Mouse (Mus musculus): Measurements from ENCODE around the gene Podxl2. TPM values are rescaled to one million over a fixed set of nuclear protein-coding genes. Genes with fewer than 3 reads are reported as not detected.

The Podxl2 gene
- polyA plus RNA-seq, 1 experiment from 2014 or later, result 36.3 TPM

DNA sequence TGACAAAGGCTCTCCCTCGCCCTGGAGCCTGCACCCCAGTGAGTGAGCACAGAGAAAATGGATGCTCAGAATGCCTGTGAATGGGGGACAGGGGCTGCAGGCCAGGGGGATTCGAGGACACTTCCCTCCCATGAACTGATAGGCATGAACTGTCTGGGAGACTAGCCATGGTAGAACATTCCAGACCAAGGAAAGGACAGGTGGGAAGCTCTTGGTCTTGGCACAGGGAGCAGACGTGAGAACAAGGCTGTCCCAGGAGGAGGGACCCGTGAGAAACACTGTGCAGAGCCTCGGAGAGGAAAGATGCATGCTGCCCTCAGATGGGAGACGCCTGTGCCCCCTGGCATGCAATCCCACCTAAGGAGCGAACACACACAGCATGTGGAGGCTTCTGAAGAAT lies 50.7 kb downstream of the Podxl2 start:
- Histone ChIP-seq H3K27me3 (replicated peaks; ENCODE audit: control insufficient read depth, insufficient read depth, low read length) (no peaks in the 10 kb centered on the region), H3K4me3 (ENCODE audit: low read depth, low read length) (no peak overlapping the region), H3K9me3 (ENCODE audit: control insufficient read depth) (no peaks in the 10 kb centered on the region), H3K36me3 (ENCODE audit: control insufficient read depth, insufficient read depth) (peaks cover 19% of the 10 kb centered on the region; the same call in 1 of the 2 replicates), H3K9ac (ENCODE audit: low read depth, low read length) (no peak overlapping the region), H3K4me1 (replicated peaks; ENCODE audit: control insufficient read depth, insufficient read depth, low read length) (no peaks in the 10 kb centered on the region), H3K4me2 (replicated peaks; ENCODE audit: low read depth) (no peak overlapping the region), H3K27ac (ENCODE audit: low read depth, low read length) (no peak overlapping the region)
- no peak for ATAC-seq
- no peak for TF ChIP-seq CTCF (IDR thresholded peaks at IDR 0.05; ENCODE audit: low read depth)
- 66% methylated on average over 7 of the region's 7 CpGs for WGBS

- no peak for ATAC-seq
- H3K4me2 ChIP-seq (replicated peaks; ENCODE audit: low read depth), result no peak overlapping the region
- H3K9me3 ChIP-seq (ENCODE audit: control insufficient read depth), result no peaks in the 10 kb centered on the region
- no peaks in the 10 kb centered on the region for H3K4me1 ChIP-seq (replicated peaks; ENCODE audit: control insufficient read depth, insufficient read depth, low read length)
- H3K27ac ChIP-seq (ENCODE audit: low read depth, low read length), result no peak overlapping the region
- H3K4me3 ChIP-seq (ENCODE audit: low read depth, low read length), result no peak overlapping the region
- peaks cover 19% of the 10 kb centered on the region; the same call in 1 of the 2 replicates for H3K36me3 ChIP-seq (ENCODE audit: control insufficient read depth, insufficient read depth)
- 73% methylated on average over 11 of the region's 11 CpGs for WGBS
- TF ChIP-seq CTCF (IDR thresholded peaks at IDR 0.05; ENCODE audit: low read depth), result no peak
- H3K9ac ChIP-seq (ENCODE audit: low read depth, low read length), result no peak overlapping the region
- no peaks in the 10 kb centered on the region for H3K27me3 ChIP-seq (replicated peaks; ENCODE audit: control insufficient read depth, insufficient read depth, low read length)
Observed at GRCm38 (mm10) chr6:88821901-88822300, 52.9 kb downstream of the Podxl2 start.

- Histone ChIP-seq H3K9ac (ENCODE audit: low read depth, low read length) (no peak overlapping the region), H3K9me3 (ENCODE audit: control insufficient read depth) (no peaks in the 10 kb centered on the region), H3K27me3 (replicated peaks; ENCODE audit: control insufficient read depth, insufficient read depth, low read length) (no peaks in the 10 kb centered on the region), H3K27ac (ENCODE audit: low read depth, low read length) (no peak overlapping the region), H3K4me2 (replicated peaks; ENCODE audit: low read depth) (no peak overlapping the region), H3K36me3 (ENCODE audit: control insufficient read depth, insufficient read depth) (peaks cover 19% of the 10 kb centered on the region; the same call in 1 of the 2 replicates), H3K4me1 (replicated peaks; ENCODE audit: control insufficient read depth, insufficient read depth, low read length) (no peaks in the 10 kb centered on the region), H3K4me3 (ENCODE audit: low read depth, low read length) (no peak overlapping the region)
- 88% methylated on average over 6 of the region's 6 CpGs for WGBS
- no peak for ATAC-seq
- TF ChIP-seq CTCF (IDR thresholded peaks at IDR 0.05; ENCODE audit: low read depth), result no peak
Observed at GRCm38 (mm10) chr6:88821294-88821693, 53.5 kb downstream of the Podxl2 start.

GRCm38 (mm10) chr6:88820853-88821252 lies 54.0 kb downstream of the Podxl2 start:
- WGBS, result 17% methylated on average over 3 of the region's 3 CpGs
- no peaks in the 10 kb centered on the region for H3K4me1 ChIP-seq (replicated peaks; ENCODE audit: control insufficient read depth, insufficient read depth, low read length)
- no peak overlapping the region for H3K9ac ChIP-seq (ENCODE audit: low read depth, low read length)
- H3K4me2 ChIP-seq (replicated peaks; ENCODE audit: low read depth), result no peak overlapping the region
- no peaks in the 10 kb centered on the region for H3K27me3 ChIP-seq (replicated peaks; ENCODE audit: control insufficient read depth, insufficient read depth, low read length)
- H3K36me3 ChIP-seq (ENCODE audit: control insufficient read depth, insufficient read depth), result peaks cover 16% of the 10 kb centered on the region; the same call in 1 of the 2 replicates
- H3K27ac ChIP-seq (ENCODE audit: low read depth, low read length), result no peak overlapping the region
- no peak overlapping the region for H3K4me3 ChIP-seq (ENCODE audit: low read depth, low read length)
- H3K9me3 ChIP-seq (ENCODE audit: control insufficient read depth), result no peaks in the 10 kb centered on the region
- ATAC-seq, result peak; percentile 48; the same call in 1 of the 2 replicates
- no peak for TF ChIP-seq CTCF (IDR thresholded peaks at IDR 0.05; ENCODE audit: low read depth)

DNA sequence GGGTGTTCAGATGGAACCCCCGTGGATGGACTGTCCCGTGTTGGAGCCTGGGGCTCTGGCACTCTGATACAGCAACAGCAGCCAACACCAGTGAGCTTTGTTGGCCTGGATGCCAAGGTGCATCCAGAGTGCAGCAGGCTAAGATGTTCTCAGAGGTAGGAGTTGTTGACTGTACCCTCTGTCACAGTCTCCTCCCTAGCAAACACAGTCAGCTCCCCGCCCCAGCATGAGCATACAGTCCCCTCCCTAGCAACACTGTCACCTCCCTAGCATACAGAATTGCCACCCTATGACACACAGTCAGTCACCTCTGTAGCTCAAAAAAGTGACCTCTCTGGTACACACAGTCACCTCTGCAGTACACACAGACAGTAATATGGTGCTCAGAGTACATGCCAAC lies 57.9 kb downstream of the Podxl2 start:
- H3K9ac ChIP-seq (ENCODE audit: low read depth, low read length), result no peak overlapping the region
- no peaks in the 10 kb centered on the region for H3K27me3 ChIP-seq (replicated peaks; ENCODE audit: control insufficient read depth, insufficient read depth, low read length)
- no peak for TF ChIP-seq CTCF (IDR thresholded peaks at IDR 0.05; ENCODE audit: low read depth)
- no peaks in the 10 kb centered on the region for H3K4me1 ChIP-seq (replicated peaks; ENCODE audit: control insufficient read depth, insufficient read depth, low read length)
- no peaks in the 10 kb centered on the region for H3K9me3 ChIP-seq (ENCODE audit: control insufficient read depth)
- H3K4me2 ChIP-seq (replicated peaks; ENCODE audit: low read depth), result no peak overlapping the region
- 83% methylated on average over 3 of the region's 3 CpGs for WGBS
- H3K4me3 ChIP-seq (ENCODE audit: low read depth, low read length), result no peak overlapping the region
- peaks cover 4% of the 10 kb centered on the region; the same call in 1 of the 2 replicates for H3K36me3 ChIP-seq (ENCODE audit: control insufficient read depth, insufficient read depth)
- no peak overlapping the region for H3K27ac ChIP-seq (ENCODE audit: low read depth, low read length)
- no peak for ATAC-seq

GRCm38 (mm10) chr6:88815489-88815888 lies 59.4 kb downstream of the Podxl2 start:
- no peak overlapping the region for H3K4me3 ChIP-seq (ENCODE audit: low read depth, low read length)
- H3K9me3 ChIP-seq (ENCODE audit: control insufficient read depth), result no peaks in the 10 kb centered on the region
- H3K27me3 ChIP-seq (replicated peaks; ENCODE audit: control insufficient read depth, insufficient read depth, low read length), result no peaks in the 10 kb centered on the region
- H3K36me3 ChIP-seq (ENCODE audit: control insufficient read depth, insufficient read depth), result no peaks in the 10 kb centered on the region
- no peak overlapping the region for H3K27ac ChIP-seq (ENCODE audit: low read depth, low read length)
- no peaks in the 10 kb centered on the region for H3K4me1 ChIP-seq (replicated peaks; ENCODE audit: control insufficient read depth, insufficient read depth, low read length)
- WGBS, result 85% methylated on average over 3 of the region's 3 CpGs
- no peak for ATAC-seq
- no peak overlapping the region for H3K4me2 ChIP-seq (replicated peaks; ENCODE audit: low read depth)
- no peak overlapping the region for H3K9ac ChIP-seq (ENCODE audit: low read depth, low read length)
- no peak for TF ChIP-seq CTCF (IDR thresholded peaks at IDR 0.05; ENCODE audit: low read depth)

DNA sequence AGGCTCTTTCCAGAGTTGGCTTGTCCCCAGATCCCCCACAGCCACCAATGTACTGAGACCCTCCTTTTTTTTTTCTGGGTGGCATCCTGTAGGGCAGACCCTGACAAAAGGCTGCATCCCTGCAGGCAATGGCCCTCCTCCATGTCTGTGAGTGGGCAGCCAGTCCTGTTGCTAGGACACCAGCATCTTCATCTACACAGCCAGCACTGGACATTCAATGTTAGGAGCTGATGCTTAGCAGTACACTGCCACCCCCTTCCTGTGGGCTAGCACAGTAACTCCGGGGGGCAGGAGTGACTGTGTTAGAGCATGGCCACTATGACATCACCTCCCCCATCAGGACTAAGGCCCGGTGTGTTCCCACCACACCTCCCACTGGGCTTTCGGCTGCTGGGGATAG lies 59.8 kb downstream of the Podxl2 start:
- H3K4me2 ChIP-seq (replicated peaks; ENCODE audit: low read depth), result no peak overlapping the region
- no peak for TF ChIP-seq CTCF (IDR thresholded peaks at IDR 0.05; ENCODE audit: low read depth)
- no peak overlapping the region for H3K9ac ChIP-seq (ENCODE audit: low read depth, low read length)
- H3K4me3 ChIP-seq (ENCODE audit: low read depth, low read length), result no peak overlapping the region
- no peaks in the 10 kb centered on the region for H3K27me3 ChIP-seq (replicated peaks; ENCODE audit: control insufficient read depth, insufficient read depth, low read length)
- no peaks in the 10 kb centered on the region for H3K9me3 ChIP-seq (ENCODE audit: control insufficient read depth)
- no peaks in the 10 kb centered on the region for H3K4me1 ChIP-seq (replicated peaks; ENCODE audit: control insufficient read depth, insufficient read depth, low read length)
- no peaks in the 10 kb centered on the region for H3K36me3 ChIP-seq (ENCODE audit: control insufficient read depth, insufficient read depth)
- H3K27ac ChIP-seq (ENCODE audit: low read depth, low read length), result no peak overlapping the region
- WGBS, result 93% methylated on average over 3 of the region's 3 CpGs
- no peak for ATAC-seq
